Mouse (Mus musculus): ENCODE data around the gene Vmn2r19. TPM values are rescaled to one million over a fixed set of nuclear protein-coding genes. Genes with fewer than 3 reads are reported as not detected.

The Vmn2r19 gene
- total and polyA plus RNA-seq, 3 experiments: not detected

GRCm38 (mm10) chr6:123332503-123332902 is 24.4 kb downstream of the Vmn2r19 start:
- no peaks in the 10 kb centered on the region for H3K79me2 ChIP-seq (ENCODE audit: control insufficient read depth, insufficient read depth, low read length, poor library complexity)
- no peaks in the 10 kb centered on the region for H3K4me1 ChIP-seq (ENCODE audit: control insufficient read depth in 1 of 2, insufficient read depth in 2 of 2, low read length in 2 of 2)
- no peak overlapping the region for H3K27ac ChIP-seq (ENCODE audit: control insufficient read depth, low read depth, low read length)
- no peaks in the 10 kb centered on the region for H3K36me3 ChIP-seq (ENCODE audit: control insufficient read depth in 1 of 2, insufficient read depth in 2 of 2, low read length in 2 of 2)
- H3K27me3 ChIP-seq (ENCODE audit: control insufficient read depth in 1 of 2, insufficient read depth in 2 of 2, low read length in 2 of 2): peaks cover 0 to 4% of the 10 kb centered on the region in 2 experiments; a peak in 1 of 4 replicates
- H3K9ac ChIP-seq (ENCODE audit: control insufficient read depth, low read depth, low read length, poor library complexity, severe bottlenecking): no peak overlapping the region
- no peaks in the 10 kb centered on the region for H3K9me3 ChIP-seq (replicated peaks; ENCODE audit: insufficient read depth, low read length)
- DNase-seq (ENCODE audit: low read depth, low spot score): no peak
- no peak for TF ChIP-seq SMC3 (IDR thresholded peaks at IDR 0.05; ENCODE audit: low read depth, low read length)
- no peak for TF ChIP-seq GABPA (IDR thresholded peaks at IDR 0.05; ENCODE audit: low read depth, low read length)
- TF ChIP-seq USF2 (IDR thresholded peaks at IDR 0.05; ENCODE audit: borderline replicate concordance in 1 of 2, insufficient read depth in 1 of 2, low read depth in 1 of 2, low read length in 2 of 2): no peak
- TF ChIP-seq MXI1 (IDR thresholded peaks at IDR 0.05; ENCODE audit: low read depth, low read length): no peak
- TF ChIP-seq MAFK (IDR thresholded peaks at IDR 0.05; ENCODE audit: borderline replicate concordance, low read depth, low read length): no peak
- TF ChIP-seq CTCF (IDR thresholded peaks at IDR 0.05 in 2 of 3, conservative IDR thresholded peaks at IDR 0.05 in 1 of 3; ENCODE audit: control insufficient read depth in 1 of 3, insufficient read depth in 1 of 3, low read depth in 2 of 3, low read length in 3 of 3, poor library complexity in 1 of 3, severe bottlenecking in 1 of 3): no peak
- TF ChIP-seq RAD21 (IDR thresholded peaks at IDR 0.05; ENCODE audit: low read depth, low read length): no peak
- no peak for TF ChIP-seq ZC3H11A (IDR thresholded peaks at IDR 0.05; ENCODE audit: low read depth, low read length)
- no peak for TF ChIP-seq POLR2AphosphoS5 (IDR thresholded peaks at IDR 0.05; ENCODE audit: borderline replicate concordance, low read depth, low read length)
- no peak for TF ChIP-seq KAT2A (conservative IDR thresholded peaks at IDR 0.05; ENCODE audit: low read depth, low read length)
- TF ChIP-seq POLR2A (IDR thresholded peaks at IDR 0.05; ENCODE audit: control insufficient read depth in 1 of 2, insufficient read depth in 1 of 2, low read depth in 1 of 2, low read length in 2 of 2, poor library complexity in 1 of 2): no peak
- no peak for TF ChIP-seq ZKSCAN1 (IDR thresholded peaks at IDR 0.05; ENCODE audit: low read depth, low read length)
- no peak for TF ChIP-seq EP300 (IDR thresholded peaks at IDR 0.05; ENCODE audit: low read depth in 1 of 2, low read length in 2 of 2)
- no peak for TF ChIP-seq NELFE (IDR thresholded peaks at IDR 0.05; ENCODE audit: low read depth, low read length)
- TF ChIP-seq ZMIZ1 (IDR thresholded peaks at IDR 0.05; ENCODE audit: low read depth, low read length): no peak
- no peak for TF ChIP-seq USF1 (IDR thresholded peaks at IDR 0.05; ENCODE audit: low read depth, low read length)
- no peak for TF ChIP-seq GATA1 (IDR thresholded peaks at IDR 0.05; ENCODE audit: low read depth, low read length)
- no peak for TF ChIP-seq TAL1 (IDR thresholded peaks at IDR 0.05; ENCODE audit: low read length)
- no peak for TF ChIP-seq CHD1 (IDR thresholded peaks at IDR 0.05; ENCODE audit: low read depth, low read length)
- no peak for TF ChIP-seq MAX (IDR thresholded peaks at IDR 0.05; ENCODE audit: low read length)
- no peak overlapping the region for H3K4me3 ChIP-seq (ENCODE audit: control insufficient read depth in 1 of 2, insufficient read depth in 1 of 2, low read depth in 2 of 2, low read length in 2 of 2)

GRCm38 (mm10) chr6:123340093-123340492 is 32.0 kb downstream of the Vmn2r19 start:
- Histone ChIP-seq H3K9me3 (replicated peaks; ENCODE audit: insufficient read depth, low read length) (no peaks in the 10 kb centered on the region), H3K79me2 (ENCODE audit: control insufficient read depth, insufficient read depth, low read length, poor library complexity) (no peaks in the 10 kb centered on the region), H3K9ac (ENCODE audit: control insufficient read depth, low read depth, low read length, poor library complexity, severe bottlenecking) (no peak overlapping the region), H3K27ac (ENCODE audit: control insufficient read depth, low read depth, low read length) (no peak overlapping the region), H3K4me3 (ENCODE audit: control insufficient read depth in 1 of 2, insufficient read depth in 1 of 2, low read depth in 2 of 2, low read length in 2 of 2) (no peak overlapping the region), H3K36me3 (ENCODE audit: control insufficient read depth in 1 of 2, insufficient read depth in 2 of 2, low read length in 2 of 2) (no peaks in the 10 kb centered on the region), H3K27me3 (ENCODE audit: control insufficient read depth in 1 of 2, insufficient read depth in 2 of 2, low read length in 2 of 2) (peaks cover 0 to 4% of the 10 kb centered on the region in 2 experiments; a peak in 2 of 4 replicates), H3K4me1 (ENCODE audit: control insufficient read depth in 1 of 2, insufficient read depth in 2 of 2, low read length in 2 of 2) (no peaks in the 10 kb centered on the region)
- TF ChIP-seq USF2 (IDR thresholded peaks at IDR 0.05; ENCODE audit: borderline replicate concordance in 1 of 2, insufficient read depth in 1 of 2, low read depth in 1 of 2, low read length in 2 of 2) (no peak), TCF12 (IDR thresholded peaks at IDR 0.05; ENCODE audit: low read depth, low read length) (no peak), RAD21 (IDR thresholded peaks at IDR 0.05; ENCODE audit: low read depth, low read length) (peak; percentile 54), CTCF (IDR thresholded peaks at IDR 0.05 in 2 of 3, conservative IDR thresholded peaks at IDR 0.05 in 1 of 3; ENCODE audit: control insufficient read depth in 1 of 3, insufficient read depth in 1 of 3, low read depth in 2 of 3, low read length in 3 of 3, poor library complexity in 1 of 3, severe bottlenecking in 1 of 3) (peak in 2 of 3 experiments; percentile 46 to 53; a peak in 4 of 6 replicates), SMC3 (IDR thresholded peaks at IDR 0.05; ENCODE audit: low read depth, low read length) (peak; percentile 58), ZC3H11A (IDR thresholded peaks at IDR 0.05; ENCODE audit: low read depth, low read length) (peak; percentile 24; the same call in 1 of the 2 replicates)
- DNase-seq (ENCODE audit: low read depth, low spot score): peak; percentile 16
